Mouse (Mus musculus) megakaryocyte, embryonic 14.5 days (primary cell): ENCODE data around the gene Shisa5.

Experiments used
- FLI1 ChIP-seq: IDR thresholded peaks from 2 replicates; pipeline ENCODE4 v1.6.1; 2012; ENCODE audit warnings: low read length, inconsistent platforms, mixed read lengths
- GATA1 ChIP-seq: IDR thresholded peaks from 3 replicates; pipeline ENCODE4 v1.6.1; 2012; ENCODE audit warnings: mixed read lengths, low read length, inconsistent platforms, borderline replicate concordance

DNA sequence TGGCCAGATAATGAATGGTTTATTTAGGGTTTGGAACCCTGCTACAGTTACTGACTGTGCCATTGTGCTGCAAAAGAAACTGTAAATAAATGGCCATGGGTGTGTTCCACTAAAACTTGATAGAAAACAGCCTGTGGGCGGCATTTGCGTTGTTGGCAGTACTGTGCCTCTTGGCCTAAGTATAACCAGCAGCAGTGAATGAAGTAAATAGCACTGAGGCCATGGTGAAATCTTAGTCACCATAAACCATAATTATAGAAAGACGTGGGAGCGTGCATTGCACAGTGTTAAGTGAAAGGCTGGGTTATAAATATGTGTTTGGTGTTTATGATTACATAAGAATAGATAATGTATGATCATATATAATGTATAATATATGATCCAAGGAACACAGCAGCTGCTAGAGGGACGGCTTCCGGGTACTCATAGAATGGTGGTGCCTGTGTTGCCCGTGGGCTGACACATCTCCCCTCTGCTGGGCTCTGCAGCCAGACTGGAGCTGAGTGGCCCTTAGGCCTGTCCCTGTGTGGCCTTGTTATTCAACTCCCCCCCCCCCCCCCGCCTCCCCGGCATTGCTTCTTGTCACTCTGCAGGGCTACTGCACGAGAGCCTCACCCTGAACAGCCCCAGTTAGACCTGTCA lies 29.2 kb upstream of the Shisa5 start:
- TF ChIP-seq GATA1 (no peak), FLI1 (no peak)
